Mouse (Mus musculus): Measurements from ENCODE around the gene Ano4. TPM values are rescaled to one million over a fixed set of nuclear protein-coding genes. Genes with fewer than 3 reads are reported as not detected.

The Ano4 gene
- polyA plus RNA-seq, 1 experiment from 2014 or later: 1.1 TPM

Other genes starting within 250 kb of the Ano4 start
- gene Gas2l3, start 99.2 kb upstream of the Ano4 start, polyA plus RNA-seq (2014; fragmentation: Nextera tagmentation; extraction: Ambion mirVana): 12.5 and 12.8 TPM in 2 replicates
- not detected in 2 replicates for gene Nr1h4, start 188.8 kb upstream of the Ano4 start, polyA plus RNA-seq (2014; fragmentation: Nextera tagmentation; extraction: Ambion mirVana)

Data from forebrain, embryonic 11.5 days (tissue).